Mouse (Mus musculus) adrenal gland, adult 8-10 months (tissue): ENCODE measurements around the gene Tnni3. TPM values are rescaled to one million over a fixed set of nuclear protein-coding genes. Genes with fewer than 3 reads are reported as not detected.
A peak's percentile ranks its signal among the peaks of the same experiment; 100 is the strongest.

ENCODE experiments used
- DNase-seq: peaks from one replicate; pipeline ENCODE4 v3.0.0; 2022
- total RNA-seq, 4 experiments: library from RNA; stranded (reverse); gene quantifications; 2 replicates each; pipeline ENCODE4 v1.2.4; 2022

Tnni3 gene
- total RNA-seq, 4 experiments from 2014 or later = 1.3 to 3.1 (median 2.5) TPM

- peak; percentile 67 for DNase-seq
Measured at GRCm38 (mm10) chr7:4498251-4498650, 25.8 kb downstream of the Tnni3 start.

- DNase-seq = no peak
Measured at GRCm38 (mm10) chr7:4497271-4497903, 26.6 kb downstream of the Tnni3 start.

GRCm38 (mm10) chr7:4496468-4496867 lies 27.6 kb downstream of the Tnni3 start:
- peak; percentile 52 for DNase-seq

- no peak for DNase-seq
Measured at GRCm38 (mm10) chr7:4493991-4494390, 30.0 kb downstream of the Tnni3 start.

GRCm38 (mm10) chr7:4492284-4493224 lies 31.5 kb downstream of the Tnni3 start:
- DNase-seq = no peak

- DNase-seq = no peak
Measured at GRCm38 (mm10) chr7:4491308-4491707, 32.7 kb downstream of the Tnni3 start.

GRCm38 (mm10) chr7:4482281-4482680 lies 41.7 kb downstream of the Tnni3 start:
- DNase-seq = no peak

GRCm38 (mm10) chr7:4479674-4480073 lies 44.4 kb downstream of the Tnni3 start:
- DNase-seq = no peak

GRCm38 (mm10) chr7:4478796-4479291 lies 45.2 kb downstream of the Tnni3 start:
- no peak for DNase-seq

GRCm38 (mm10) chr7:4478021-4478795 lies 45.8 kb downstream of the Tnni3 start:
- peak; percentile 81 for DNase-seq

- DNase-seq = no peak
Measured at GRCm38 (mm10) chr7:4473940-4474339, 50.1 kb downstream of the Tnni3 start.

- DNase-seq = peak; percentile 68
Measured at GRCm38 (mm10) chr7:4471179-4471555, 52.9 kb downstream of the Tnni3 start.

GRCm38 (mm10) chr7:4470275-4471178 lies 53.5 kb downstream of the Tnni3 start:
- peak; percentile 42 for DNase-seq

Other genes with a start within 250 kb of the Tnni3 start
- under 1 TPM; 0.25 to 0.44 (median 0.33) TPM for gene Ncr1, start 186.5 kb downstream of the Tnni3 start, total RNA-seq
- gene Gp6, start 126.5 kb downstream of the Tnni3 start, total RNA-seq = under 1 TPM in 3 of 4 experiments, not detected in 1; 0.08 to 0.17 (median 0.09) TPM
- gene Rdh13, start 78.6 kb downstream of the Tnni3 start, total RNA-seq = 10 to 100 TPM; 16.7 to 21.4 (median 18.1) TPM
- gene Eps8l1, start 63.6 kb downstream of the Tnni3 start, total RNA-seq = 1 to 10 TPM; 2.0 to 6.7 (median 3.9) TPM
- gene Ppp1r12c, start 22.5 kb downstream of the Tnni3 start, total RNA-seq = 100 to 1,000 TPM in 3 of 4 experiments, 10 to 100 TPM in 1; 76.7 to 152 (median 113) TPM
- 1 to 10 TPM in 2 of 4 experiments, under 1 TPM in 2; 0.46 to 1.5 (median 1.1) TPM for gene Tnnt1, start 7.8 kb downstream of the Tnni3 start, total RNA-seq
- 1 to 10 TPM in 2 of 4 experiments, under 1 TPM in 2; 0.64 to 1.2 (median 1.0) TPM for gene Dnaaf3, start 8.2 kb upstream of the Tnni3 start, total RNA-seq
- gene Syt5, start 23.3 kb upstream of the Tnni3 start, total RNA-seq = 10 to 100 TPM in 1 of 4 experiments, 1 to 10 TPM in 3; 5.7 to 10.0 (median 8.6) TPM
- not detected for gene Ptprh, start 79.8 kb upstream of the Tnni3 start, total RNA-seq
- 10 to 100 TPM in 2 of 4 experiments, 1 to 10 TPM in 2; 6.6 to 14.2 (median 9.5) TPM for gene Tmem86b, start 107.2 kb upstream of the Tnni3 start, total RNA-seq
- 100 to 1,000 TPM in 1 of 4 experiments, 10 to 100 TPM in 3; 97.9 to 103 (median 98.5) TPM for gene Ppp6r1, start 134.8 kb upstream of the Tnni3 start, total RNA-seq
- 10 to 100 TPM; 43.1 to 66.5 (median 50.5) TPM for gene Hspbp1, start 160.8 kb upstream of the Tnni3 start, total RNA-seq
- 1 to 10 TPM; 4.2 to 8.0 (median 7.4) TPM for gene Brsk1, start 166.4 kb upstream of the Tnni3 start, total RNA-seq
- gene Tmem150b, start 201.0 kb upstream of the Tnni3 start, total RNA-seq = 1 to 10 TPM in 1 of 4 experiments, under 1 TPM in 3; 0.49 to 1.1 (median 0.73) TPM
- 10 to 100 TPM; 31.0 to 59.8 (median 43.8) TPM for gene Kmt5c, start 215.9 kb upstream of the Tnni3 start, total RNA-seq
- 10 to 100 TPM in 1 of 4 experiments, 1 to 10 TPM in 3; 5.1 to 10.3 (median 9.1) TPM for gene Cox6b2, start 228.9 kb upstream of the Tnni3 start, total RNA-seq
- gene Fam71e2, start 247.1 kb upstream of the Tnni3 start, total RNA-seq = not detected